Mouse (Mus musculus) embryo, embryonic 9.5 days (tissue): Measurements from ENCODE around the gene Mup12.
"Not testable (repeated sequence)": the region's sequence is repeated elsewhere in the genome, so short reads cannot be mapped to it uniquely, and the experiment has no call there.

ENCODE experiments used
- DNase-seq: peaks from one replicate; pipeline ENCODE4 v3.0.0-alpha.2; 2017; ENCODE audit errors: extremely low spot score

The Mup12 gene

GRCm38 (mm10) chr4:60741226-60741625 is at the start of gene Mup12:
Gene Mup12 (minus strand): TSS chr4:60741326.
- DNase-seq: not testable (repeated sequence)
